Mouse (Mus musculus) right cerebral cortex, adult 18-20 months (tissue): ENCODE results near the gene Gm20388.
"Not testable (repeated sequence)": the region's sequence is repeated elsewhere in the genome, so short reads cannot be mapped to it uniquely, and the experiment has no call there.

ENCODE experiments used
- DNase-seq: peaks from one replicate; pipeline ENCODE4 v3.0.0; 2022; ENCODE audit warnings: mixed read lengths

The Gm20388 gene

DNA sequence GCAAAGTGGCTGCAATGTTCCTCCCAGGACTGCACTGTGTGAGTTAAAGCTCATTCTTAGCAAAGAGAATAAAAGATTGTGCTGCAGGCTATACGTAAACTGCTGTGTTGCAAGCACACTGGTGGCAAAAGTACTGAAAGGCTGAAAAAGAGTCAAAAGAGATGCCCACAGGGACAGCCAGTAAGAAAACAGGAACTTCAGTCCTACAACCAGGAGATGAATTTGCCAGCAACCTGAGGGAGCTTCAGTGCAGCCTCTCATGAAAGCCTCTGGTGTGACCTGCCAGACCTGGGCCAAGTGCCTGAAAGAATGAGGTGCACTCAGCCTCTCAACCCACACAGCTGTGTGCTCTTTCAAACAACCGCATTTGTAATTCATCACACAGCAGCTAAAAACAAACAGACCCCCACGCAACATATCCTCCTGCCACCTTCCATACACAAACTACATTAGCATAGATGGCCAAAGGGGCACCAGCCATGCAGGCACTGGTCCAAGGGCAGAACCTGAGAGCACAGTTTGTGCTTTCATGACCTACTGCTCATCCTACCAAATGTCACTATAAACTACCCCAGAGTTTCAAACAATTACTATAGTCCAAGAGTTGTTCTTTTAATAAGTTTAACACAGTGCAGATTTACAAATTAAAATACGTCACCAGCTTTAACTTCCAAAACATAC, 3108.0 kb downstream of the Gm20388 start:
- no peak for DNase-seq

DNA sequence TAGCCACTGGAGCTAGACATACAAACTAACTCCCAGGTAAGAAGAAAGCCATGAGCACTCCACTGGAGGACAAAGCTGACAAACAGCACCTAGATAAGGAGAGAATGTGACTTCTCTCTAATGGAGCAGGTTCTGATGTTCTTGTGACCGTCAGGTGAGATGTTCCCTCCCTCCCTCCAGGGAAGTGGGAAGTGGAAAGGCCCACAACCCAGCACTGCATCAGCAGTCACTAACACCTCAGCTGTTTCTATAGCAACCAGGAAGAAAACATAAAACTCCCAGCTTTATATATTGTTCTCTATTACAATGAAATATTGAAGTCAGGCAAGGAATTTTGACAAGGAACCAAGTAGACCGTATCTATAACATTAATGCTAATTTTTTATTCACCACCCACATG, 3109.4 kb downstream of the Gm20388 start:
- DNase-seq = no peak

DNA sequence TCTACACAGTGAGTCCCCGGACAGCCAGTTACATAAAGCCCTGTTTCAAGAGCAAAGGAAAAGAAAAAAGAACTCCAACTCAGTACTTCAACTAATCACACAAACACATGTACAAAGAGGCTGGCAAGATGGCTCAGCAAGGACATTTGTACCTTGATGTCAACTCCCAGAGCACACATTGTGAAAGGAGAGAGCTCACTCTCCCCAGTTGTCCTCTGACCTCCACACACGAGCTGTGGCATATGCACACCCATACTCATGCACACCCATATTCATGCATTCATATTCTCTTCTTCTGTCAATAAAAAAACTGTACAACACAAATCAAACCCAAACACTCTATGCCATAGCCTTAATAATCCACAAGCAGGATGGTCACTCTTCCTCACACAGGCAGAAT, 3110.2 kb downstream of the Gm20388 start:
- no peak for DNase-seq

DNA sequence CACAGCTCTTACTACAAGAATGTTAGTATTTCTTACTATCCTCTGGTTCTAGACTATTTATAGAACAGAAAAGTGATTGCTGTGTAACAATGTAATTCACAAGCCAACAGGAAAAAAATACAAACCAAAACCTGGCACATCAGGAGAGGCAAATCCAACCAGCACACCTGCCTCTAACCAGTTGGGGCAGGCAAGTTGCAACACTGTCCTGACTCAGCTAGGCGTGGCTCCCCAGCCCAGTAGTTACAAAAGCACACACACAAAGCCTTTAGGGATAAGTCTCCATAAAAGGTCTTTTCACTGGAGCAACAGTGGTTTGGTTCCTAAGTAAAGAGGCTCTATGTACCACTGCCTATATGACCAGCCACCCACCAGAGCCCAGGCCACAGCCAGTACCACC, 3110.6 kb downstream of the Gm20388 start:
- DNase-seq = no peak

DNA sequence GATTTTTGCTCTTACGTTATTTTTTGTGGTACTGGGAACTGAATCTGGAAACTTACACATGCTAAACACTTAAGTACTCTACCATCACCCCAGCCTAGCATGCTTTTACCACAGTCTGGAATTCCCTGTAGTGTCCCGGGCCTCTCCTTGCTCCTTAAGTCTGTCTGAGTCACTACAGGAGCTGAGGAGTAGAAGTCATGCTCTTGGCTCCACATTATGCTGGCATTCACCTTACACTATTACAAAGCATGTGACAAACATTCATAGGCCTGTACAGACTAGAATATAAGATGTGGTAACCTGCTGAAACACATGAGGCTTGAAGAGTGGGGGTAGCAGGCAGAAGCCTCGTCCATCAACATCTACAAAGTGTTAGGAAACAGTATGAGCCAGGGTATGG, 3112.1 kb downstream of the Gm20388 start:
- DNase-seq = no peak

DNA sequence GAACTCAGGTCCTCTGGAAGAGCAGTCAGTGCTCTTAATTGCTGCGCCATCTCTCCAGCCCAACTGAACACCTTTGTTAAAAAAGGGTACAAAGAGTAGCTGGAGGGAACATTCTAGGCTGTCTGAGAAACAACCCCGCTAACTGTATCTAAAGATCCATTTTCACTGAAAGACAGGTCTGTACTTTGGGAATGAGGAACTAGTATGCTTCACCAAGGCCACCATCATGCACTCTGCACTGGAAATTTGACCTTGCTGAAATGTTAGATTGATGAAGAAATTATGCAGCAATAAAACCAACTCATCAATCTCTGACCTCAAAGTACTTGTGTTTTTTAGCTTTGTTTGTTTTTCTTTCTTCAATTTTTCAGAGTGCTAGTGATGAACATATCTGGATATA, 3113.6 kb downstream of the Gm20388 start:
- DNase-seq = no peak

DNA sequence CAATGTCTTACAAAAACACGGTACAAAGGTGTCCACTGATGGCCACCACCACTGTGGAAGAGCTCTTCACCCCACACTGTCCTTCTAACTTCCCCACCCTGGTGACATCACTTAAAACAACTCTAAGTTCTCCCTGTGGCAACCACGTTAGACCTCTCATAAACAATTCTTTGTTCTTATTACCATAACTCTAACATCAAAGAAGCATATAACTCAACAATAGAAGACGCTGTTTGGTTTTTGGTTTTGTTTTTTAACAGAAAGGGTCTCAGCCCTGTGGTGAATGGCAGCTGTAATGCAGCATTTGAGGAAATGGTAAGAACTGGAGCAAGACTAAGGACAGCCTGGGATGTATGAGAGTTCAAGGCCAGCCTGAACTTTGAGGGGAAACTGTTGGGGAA, 3115.3 kb downstream of the Gm20388 start:
- no peak for DNase-seq

DNA sequence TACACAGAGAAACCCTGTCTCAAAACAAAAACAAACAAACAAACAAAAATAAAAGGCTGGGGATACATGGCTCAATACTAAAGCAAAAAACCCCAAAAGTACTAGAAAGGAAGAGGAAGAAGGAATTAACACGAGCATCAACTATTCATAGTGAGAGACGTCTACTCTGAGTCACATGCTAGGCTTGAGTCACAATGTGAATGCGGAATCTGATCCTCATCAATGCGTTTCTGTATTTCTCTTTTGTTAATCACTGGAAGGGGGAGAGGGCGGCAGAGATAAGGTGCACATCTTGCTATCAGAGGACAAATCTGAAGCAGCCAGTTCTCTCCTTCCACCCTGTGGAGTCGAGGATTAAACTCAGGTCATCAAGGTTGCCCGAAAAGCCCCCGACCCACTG, 3117.1 kb downstream of the Gm20388 start:
- no peak for DNase-seq

DNA sequence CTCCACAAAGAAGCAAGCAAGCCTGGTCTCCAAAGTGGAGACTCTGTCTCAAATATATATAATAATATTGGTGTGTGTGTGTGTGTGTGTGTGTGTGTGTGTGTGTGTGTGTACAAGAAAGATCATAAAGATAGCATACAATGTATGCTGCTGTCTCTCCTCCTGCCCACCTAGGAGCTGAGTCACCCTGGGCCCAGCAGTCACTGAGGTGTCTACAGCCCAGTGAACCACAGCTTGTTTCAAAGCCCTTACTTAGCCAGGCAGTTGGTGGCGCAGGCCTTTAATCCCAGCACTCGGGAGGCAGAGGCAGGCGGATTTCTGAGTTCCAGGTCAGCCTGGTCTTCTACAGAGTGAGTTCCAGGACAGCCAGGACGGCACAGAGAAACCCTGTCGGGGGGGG, 3119.4 kb downstream of the Gm20388 start:
- not testable (repeated sequence) for DNase-seq

DNA sequence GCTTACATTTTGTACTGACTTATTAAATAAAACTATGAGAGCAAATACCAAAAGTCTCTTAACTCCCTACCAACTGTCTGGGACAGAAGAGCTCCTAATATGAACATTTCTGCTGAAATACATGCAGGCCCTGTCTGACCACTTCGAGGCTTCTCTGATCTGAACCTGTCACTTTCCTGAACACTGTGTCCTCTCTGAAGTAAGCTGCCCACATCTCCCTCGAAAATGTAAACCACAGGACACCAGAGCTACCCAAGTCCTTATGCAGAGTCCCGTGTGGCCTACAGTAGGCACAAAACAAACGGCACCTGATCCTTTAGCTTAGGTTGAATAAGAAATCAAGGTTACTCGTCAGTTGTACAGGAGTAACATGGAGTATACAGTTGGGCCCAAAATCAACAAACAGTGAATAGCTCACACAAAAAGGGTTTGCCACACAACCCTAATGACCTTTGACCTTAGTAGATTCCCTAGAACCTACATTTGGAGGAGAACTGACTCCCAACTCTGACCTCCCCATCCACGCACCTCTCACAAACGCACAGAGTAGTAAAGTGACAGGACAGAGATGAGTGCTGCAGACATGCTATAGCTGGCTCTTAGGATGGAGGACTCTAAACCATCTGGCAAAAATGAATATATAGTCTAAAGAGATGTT, 3120.8 kb downstream of the Gm20388 start:
- no peak for DNase-seq

DNA sequence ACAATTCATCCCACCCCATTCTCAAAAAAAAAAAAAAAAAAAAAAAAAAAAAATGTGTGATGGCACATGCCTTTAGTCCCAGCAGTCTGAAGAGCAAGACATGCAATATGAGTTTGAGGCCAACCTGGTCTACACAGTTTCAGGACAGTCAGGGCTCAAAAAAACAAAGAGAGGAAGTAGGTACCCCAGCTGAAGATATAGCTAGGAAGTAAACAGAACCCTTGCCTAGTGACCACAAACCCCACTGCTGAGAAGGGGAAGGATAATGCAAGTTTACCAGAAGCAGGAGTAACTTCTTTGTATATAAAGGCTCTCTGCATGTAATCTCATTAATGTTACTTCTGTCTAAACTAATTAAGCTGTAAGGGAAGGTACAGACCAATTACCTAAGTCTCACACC, 3122.1 kb downstream of the Gm20388 start:
- no peak for DNase-seq

DNA sequence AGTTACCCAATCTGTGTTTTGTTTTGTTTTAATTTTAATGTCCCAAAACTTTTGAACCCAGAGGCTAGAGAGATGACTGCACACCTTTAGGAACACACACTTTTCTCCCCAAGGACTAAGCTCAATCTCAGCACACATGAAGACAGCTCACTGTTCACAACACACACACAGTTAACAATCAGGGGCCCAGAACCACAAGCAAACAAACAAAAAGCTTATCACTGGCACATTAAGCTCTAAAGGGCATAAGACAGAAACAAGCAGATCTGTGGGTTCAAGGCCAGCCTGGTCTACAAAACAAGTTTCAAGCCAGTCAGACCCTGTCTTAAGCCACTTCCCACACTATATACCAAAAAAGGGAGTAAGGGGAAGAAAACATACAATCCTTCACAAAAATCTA, 3122.8 kb downstream of the Gm20388 start:
- DNase-seq = no peak

DNA sequence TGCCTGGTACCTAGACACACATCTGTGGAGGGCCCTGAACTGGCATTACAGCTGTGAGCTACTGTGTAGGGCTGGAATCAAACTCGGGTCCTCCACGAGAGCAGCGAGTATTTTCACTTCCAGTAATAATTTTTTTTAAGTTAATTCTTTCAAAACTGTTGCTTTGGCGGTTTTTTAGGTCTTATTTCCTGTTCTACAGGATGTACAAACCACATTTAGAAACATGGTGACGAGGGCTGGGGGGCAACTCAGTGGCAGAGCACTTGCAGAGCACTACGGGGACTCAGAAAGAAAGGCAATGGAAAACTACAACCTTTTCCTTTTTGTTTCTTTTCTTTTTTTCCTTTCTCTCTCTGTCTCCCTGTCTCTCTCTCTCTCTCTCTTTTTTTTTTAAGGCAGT, 3123.5 kb downstream of the Gm20388 start:
- no peak for DNase-seq

DNA sequence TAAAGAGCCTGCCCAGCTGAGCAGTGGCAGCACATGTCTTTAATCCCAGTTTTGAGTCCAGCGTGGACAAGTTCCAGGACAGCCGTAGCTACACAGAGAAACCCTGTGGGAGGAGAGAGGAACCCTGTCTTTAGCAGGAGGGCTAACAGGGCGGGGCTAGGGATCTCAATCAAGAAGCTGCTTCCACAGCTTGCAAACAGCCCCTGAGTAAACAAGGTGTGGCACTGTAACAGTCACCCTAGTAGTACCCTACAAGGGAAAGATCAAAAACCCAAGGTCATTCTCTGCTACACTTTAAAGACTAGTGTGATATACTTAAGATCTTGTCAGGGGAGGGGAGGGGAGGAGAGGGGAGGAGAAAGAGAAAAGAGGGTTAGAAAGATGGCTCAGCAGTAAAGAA, 3126.3 kb downstream of the Gm20388 start:
- no peak for DNase-seq

DNA sequence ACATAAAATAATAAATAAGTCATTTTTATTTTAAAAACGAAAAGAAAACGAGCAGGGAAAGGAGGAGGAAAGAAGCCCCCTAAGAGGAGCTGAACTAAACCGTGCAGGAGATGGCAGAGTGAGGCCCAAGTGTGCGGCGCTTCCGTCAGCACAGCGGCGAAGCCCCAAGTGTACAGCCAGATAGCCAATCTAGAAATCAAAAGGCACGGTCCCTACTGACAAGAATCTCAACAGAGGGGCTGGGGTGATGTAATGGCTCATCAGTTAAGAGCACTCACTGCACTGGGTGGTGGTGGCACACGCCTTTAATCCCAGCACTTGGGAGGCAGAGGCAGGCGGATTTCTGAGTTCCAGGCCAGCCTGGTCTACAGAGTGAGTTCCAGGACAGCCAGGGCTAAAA, 3126.8 kb downstream of the Gm20388 start:
- DNase-seq = no peak

DNA sequence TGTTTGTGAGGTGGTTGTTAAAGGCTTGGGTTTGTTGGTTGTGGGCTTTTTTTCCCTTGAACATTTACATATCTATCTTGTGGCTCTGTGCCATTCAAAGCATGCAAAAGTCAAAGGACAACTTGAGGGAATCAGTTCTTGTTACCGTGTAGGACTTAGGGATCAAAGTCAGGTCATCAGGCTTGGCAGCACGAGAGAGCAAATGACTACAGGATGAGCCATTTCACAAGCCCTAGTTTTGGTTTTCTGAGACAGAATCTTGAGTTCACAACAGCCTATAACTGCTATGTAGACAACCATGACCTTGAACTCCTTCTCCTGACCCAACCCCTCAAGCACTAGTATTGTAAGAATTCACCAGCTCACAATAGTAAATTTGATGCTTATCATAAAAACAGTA, 3127.7 kb downstream of the Gm20388 start:
- DNase-seq = no peak

DNA sequence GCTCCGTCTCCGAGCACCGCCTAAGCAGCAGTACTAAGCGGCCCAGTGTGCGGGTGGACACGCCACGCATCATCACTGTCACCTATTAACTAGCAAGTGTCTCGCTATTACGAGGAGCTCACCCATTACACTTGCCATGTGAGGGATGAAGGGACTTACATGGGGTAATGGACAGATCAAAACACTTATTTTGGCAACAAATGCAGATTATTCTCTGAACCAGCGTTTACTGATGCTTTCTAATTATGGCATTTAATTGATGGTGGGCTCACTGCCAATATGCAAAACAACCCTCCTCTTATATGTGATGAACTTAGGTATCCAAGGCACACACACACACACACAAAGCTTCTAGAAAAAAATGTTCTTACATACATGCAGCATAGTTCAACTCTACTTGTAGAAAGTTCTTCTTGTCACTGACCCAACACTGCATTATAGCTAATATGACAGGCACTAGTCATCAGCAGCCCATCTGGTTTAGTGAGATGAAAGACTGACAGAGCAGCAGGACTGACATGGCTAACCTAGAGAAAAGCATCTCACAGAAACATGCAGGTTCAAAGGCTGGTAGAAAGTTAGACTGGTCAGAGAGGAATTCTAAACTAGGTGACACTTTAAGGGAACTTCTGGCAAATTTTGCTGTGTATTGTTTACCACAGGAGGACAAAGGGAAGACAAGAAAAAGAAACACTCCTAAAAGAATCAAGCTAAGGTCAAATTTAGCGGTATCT, 3128.9 kb downstream of the Gm20388 start:
- no peak for DNase-seq

DNA sequence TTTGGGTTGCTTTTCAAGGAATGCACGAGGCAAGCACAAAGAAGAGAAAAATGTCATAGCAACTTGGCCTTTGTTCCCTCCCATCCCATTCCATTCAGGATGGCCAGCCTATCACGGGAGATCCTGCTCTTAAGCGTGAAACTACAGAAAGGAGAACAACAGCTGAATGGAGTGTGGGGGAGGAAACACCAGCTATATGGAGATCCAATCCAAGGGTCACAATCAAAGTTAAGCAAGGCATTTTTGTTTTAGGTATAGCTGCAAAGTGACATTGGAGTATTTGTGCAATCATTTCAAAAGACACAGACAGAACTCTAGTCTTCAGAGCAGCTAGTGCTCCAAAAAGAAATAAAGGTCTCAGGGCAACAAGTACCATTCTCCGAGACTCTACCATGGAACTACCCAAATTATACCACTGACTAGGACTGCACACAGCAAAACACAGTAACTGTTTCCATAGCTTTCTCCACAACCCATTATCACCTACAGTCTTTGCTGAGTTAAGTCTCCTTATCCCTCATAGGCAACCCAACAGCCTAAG, 3129.5 kb downstream of the Gm20388 start:
- DNase-seq = no peak

DNA sequence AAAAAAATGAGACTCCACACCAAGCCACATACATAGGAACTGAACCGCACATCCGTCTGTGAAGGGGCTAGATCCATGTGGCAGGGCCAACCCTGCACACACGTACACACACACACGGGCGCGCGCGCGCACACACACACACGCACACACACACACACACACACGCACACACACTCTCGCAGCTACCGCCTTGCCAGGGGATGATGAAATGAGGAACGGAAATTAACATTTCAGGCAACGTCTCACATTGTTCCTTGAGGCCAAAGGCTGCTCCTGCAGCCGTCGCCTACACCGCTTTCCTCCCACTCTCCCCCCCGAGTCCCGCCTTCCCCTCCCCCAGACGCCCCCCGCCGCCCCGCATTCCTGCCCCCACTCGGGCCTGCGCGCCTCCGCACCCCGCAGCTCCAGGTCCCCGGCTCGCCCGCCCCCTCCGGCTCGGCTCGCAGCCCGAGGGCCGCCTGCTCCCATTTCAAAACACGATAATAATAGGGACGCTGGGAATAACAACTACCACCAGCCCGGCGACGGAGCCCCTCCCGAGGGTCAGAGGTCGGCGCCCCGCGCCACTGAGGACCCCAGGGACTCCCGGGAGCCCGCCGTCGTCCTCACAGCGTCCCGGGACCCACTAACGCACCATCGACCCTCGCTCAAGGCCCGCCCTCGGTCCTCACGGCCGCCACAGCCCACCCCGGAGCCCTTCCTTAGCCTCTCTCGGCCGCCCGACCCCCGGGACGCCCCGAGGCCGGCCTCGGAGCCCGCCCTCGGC, 3130.6 kb downstream of the Gm20388 start:
- DNase-seq = peak; percentile 41

DNA sequence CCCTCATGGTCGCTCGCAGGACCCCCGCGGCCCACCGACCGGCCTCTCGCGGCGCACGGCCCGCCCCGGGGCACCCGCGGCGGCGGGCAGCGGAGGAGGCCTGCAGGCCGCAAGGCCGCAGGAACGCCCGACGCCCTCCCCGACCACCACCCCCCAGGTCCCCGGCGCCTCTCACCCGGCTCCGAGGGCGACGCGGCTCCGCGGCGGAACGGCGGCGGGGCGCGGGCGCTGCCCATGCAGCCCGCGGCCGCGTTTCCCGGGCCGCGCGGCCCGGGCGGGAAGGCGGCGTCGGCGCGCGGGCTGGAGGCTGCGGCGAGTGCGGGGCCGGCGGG, 3131.1 kb downstream of the Gm20388 start:
- no peak for DNase-seq

DNA sequence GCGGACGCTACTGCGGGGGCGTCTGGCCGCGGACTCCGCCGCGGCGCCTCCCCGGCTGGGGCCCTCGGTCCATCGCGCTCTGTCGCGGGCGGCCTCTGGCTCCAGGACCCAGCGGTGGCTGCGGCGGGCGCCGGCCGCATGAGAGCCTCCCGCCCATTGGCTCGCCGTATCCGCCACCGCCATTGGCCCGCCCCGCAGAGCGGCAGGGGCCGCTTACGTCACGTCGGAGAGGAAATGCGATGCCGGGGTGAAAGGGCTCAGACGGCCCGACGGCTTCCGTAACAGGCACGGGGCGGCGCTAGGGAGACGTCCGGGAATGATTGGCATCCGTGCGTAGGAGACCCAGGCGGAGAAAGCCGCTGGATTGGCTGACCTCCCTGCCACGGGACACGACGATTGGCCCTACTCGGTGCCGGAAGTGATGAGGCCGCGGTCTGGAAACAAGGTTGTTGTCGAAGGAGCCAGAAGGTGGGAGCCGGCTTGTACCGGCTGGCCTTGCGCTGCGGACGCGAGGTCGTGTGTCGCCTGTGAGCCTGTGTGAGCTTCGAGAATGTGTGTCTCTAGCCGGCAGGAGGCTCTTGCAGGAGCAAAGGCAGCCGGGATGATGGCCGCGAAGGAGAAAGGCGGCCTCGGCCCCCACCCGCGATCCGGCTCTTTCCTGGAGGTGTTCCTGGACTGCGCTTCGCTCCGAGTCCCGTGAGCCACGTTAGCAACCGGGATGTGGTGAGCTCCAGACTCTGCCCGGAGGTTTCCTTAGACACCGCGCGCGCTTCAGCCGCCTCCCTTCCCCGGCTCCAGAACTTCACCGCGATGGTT, 3131.7 kb downstream of the Gm20388 start, which contains the start of gene Ankrd11:
Ankrd11 (minus strand) TSS at position 120 of the 816 bp plus-strand sequence.
- peak; percentile 100 for DNase-seq

DNA sequence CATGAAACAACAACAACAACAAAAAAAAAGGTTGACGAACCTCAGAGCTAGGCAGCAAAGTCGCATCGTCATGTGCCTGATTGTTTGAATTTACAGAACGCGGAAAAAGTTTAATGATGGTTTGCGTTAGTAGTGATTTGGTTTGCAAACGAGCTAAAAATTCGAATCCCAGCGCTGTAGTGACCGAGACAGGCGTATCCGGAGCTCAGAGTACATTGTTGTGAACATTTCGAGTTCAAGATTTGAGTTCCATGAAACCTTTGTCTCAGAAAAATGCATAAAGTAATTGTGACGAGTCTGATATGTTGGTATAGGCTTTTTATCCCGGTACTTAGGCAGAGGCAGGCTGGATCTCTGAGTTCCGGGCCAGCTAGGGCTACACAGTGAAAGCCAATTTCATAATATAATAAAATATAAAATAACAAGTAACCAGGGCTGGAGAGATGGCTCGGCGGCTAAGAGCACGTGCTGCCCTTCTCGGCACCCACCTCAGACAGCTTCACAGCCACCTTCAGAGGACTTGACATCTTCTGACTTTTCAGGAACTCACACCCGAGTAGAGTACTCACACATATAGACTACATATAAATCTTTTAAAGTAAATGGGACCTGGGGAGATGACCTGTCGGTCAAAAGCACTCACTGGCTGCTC, 3132.5 kb downstream of the Gm20388 start:
- no peak for DNase-seq
